Mouse (Mus musculus) CH12.LX (cell line): Measurements from ENCODE around the gene Atp1a3.

Source experiments
- MAX ChIP-seq: IDR thresholded peaks from 2 replicates; pipeline ENCODE4 v1.6.1; 2011; ENCODE audit warnings: low read length, improper control_type of control experiment
- POLR2A ChIP-seq: IDR thresholded peaks from 2 replicates; pipeline ENCODE4 v1.6.1; 2011; ENCODE audit warnings: low read depth, mild to moderate bottlenecking, improper control_type of control experiment, low read length

DNA sequence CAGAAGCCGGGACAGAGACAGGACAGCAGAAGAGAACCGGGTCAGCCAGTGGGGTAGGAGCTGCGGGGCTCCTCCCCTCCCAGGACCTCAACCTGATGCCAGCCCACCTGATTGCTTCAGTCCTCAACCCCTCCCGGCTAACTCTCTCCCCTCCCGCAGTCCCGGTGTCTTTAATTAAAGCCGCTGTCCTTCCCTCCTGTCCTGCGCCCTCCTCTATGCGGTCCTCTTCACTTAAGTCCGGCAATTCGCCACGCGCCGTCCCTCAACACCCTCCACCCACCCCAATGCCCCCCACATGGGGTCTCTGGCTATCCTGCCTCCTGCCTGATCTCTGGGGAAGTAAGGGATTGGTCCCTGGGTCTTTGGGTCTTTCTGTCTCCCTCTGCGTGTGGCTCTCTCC is 74.1 kb downstream of the Atp1a3 start:
- TF ChIP-seq MAX (no peak), POLR2A (no peak)
